Comparison of ENCODE assay signal across 15 mouse cellular contexts in the genomic region with DNA sequence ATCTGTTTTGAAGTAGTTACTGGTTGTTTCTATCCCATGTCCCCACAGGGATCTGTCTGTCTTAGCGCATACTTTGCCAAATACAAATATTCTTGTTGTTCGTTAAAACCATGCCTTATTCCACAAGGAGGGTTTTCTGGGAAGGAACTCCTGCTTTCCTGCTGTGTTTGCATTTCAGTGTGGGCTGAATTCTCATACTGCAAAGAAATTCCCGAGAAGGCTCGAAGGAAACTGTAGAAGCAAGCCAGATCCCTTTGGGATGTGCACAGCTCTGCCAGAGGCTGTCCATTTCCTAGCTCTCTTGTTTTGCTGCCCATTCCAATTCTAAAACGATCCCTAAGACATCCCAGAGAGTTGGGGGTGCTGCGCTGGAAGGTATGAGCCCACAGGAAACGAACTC.
"Had no signal": no experiment of that assay in that cellular context is flagged by ENCODE, and none has a peak within 500 bp of the region (broad histone marks: within the 10 kb centered on the region; RNA-seq: fewer than 3 reads in every experiment).

No protein-coding gene starts in this region.

- H3K9me3 ChIP-seq: liver, embryonic 15.5 days; lung, embryonic 15.5 days; midbrain, embryonic 12.5 days; midbrain, embryonic 15.5 days; neural tube, embryonic 13.5 days had no signal

- ATAC-seq: midbrain, embryonic 15.5 days had no signal

- H3K27ac ChIP-seq: kidney, postnatal 0 days; liver, embryonic 15.5 days; lung, embryonic 15.5 days; midbrain, embryonic 12.5 days; midbrain, embryonic 15.5 days; neural tube, embryonic 13.5 days had no signal

- H3K4me3 ChIP-seq: liver, embryonic 15.5 days; lung, embryonic 15.5 days; midbrain, embryonic 12.5 days; midbrain, embryonic 15.5 days; neural tube, embryonic 13.5 days had no signal

- H3K27me3 ChIP-seq: liver, embryonic 15.5 days; lung, embryonic 15.5 days; midbrain, embryonic 12.5 days; midbrain, embryonic 15.5 days; neural tube, embryonic 13.5 days had no signal

- H3K4me2 ChIP-seq: liver, embryonic 15.5 days; lung, embryonic 15.5 days; midbrain, embryonic 12.5 days; midbrain, embryonic 15.5 days; neural tube, embryonic 13.5 days had no signal

- DNase-seq: kidney, adult 2 months; kidney, postnatal 25 days; layer of hippocampus, postnatal 36 days; lung, adult 18-20 months; lung, postnatal 14 days; lung, postnatal 4 days; thymus, adult 2 months; thymus, postnatal 14 days; thymus, postnatal 4 days had no signal

- H3K9ac ChIP-seq: liver, embryonic 15.5 days; lung, embryonic 15.5 days; midbrain, embryonic 12.5 days; midbrain, embryonic 15.5 days; neural tube, embryonic 13.5 days had no signal

- H3K4me1 ChIP-seq: liver, embryonic 15.5 days; lung, embryonic 15.5 days; midbrain, embryonic 12.5 days; midbrain, embryonic 15.5 days; neural tube, embryonic 13.5 days had no signal
